Mouse (Mus musculus) erythroblast, embryonic 14.5 days (primary cell): ENCODE data around the gene Cpvl.

Experiments used
- GATA1 ChIP-seq: IDR thresholded peaks from 2 replicates; pipeline ENCODE4 v1.6.1; 2012; ENCODE audit warnings: low read length, inconsistent platforms, mixed read lengths
- TAL1 ChIP-seq: IDR thresholded peaks from 3 replicates; pipeline ENCODE4 v1.6.1; 2012; ENCODE audit warnings: low read length, inconsistent platforms, mixed read lengths

DNA sequence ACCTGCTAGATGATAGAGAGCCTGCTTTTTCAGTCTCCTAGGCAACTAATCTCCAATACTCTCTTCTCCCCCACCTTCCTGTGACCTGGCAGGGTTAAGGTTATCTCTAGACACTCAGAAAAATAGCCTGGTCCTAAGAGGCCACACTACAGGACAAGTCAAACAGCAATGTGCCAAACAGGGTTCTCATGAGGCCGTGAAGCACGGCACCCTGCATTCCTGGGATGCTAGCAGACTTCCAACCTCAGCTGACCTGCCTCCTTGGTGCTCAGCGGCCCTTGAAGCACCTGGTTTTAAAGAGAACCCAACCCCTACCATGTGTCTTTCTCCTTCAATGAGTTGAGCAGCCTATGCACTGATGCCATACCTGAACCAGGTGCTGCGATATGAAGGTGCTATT lies 22.0 kb downstream of the Cpvl start:
- TF ChIP-seq GATA1 (no peak), TAL1 (no peak)
